Mouse (Mus musculus) forebrain, embryonic 16.5 days (tissue): ENCODE measurements around the gene Ndufaf3. TPM values are rescaled to one million over a fixed set of nuclear protein-coding genes. Genes with fewer than 3 reads are reported as not detected.

Experiments
- ATAC-seq: fragments of 200-750 bp; cut with Nextera tagmentation; 2 replicates; pipeline ENCODE4 v1.8.0; 2017; ENCODE audit warnings: mild to moderate bottlenecking, moderate library complexity
- H3K27ac ChIP-seq: fragments of 300-500 bp; sonication (generic); 2 replicates; pipeline ENCODE4 v1.5.1; 2014; ENCODE audit warnings: low read length, control low read depth
- H3K27me3 ChIP-seq: fragments of 300-500 bp; sonication (generic); replicated peaks from 2 replicates; pipeline ENCODE4 v1.6.1; 2014; ENCODE audit warnings: low read length; ENCODE audit not compliant: control insufficient read depth, insufficient read depth
- H3K36me3 ChIP-seq: fragments of 300-500 bp; sonication (generic); 2 replicates; pipeline ENCODE4 v1.6.1; 2014; ENCODE audit not compliant: control insufficient read depth, insufficient read depth
- H3K4me1 ChIP-seq: fragments of 300-500 bp; sonication (generic); replicated peaks from 2 replicates; pipeline ENCODE4 v1.6.1; 2014; ENCODE audit warnings: low read length; ENCODE audit not compliant: control insufficient read depth, insufficient read depth
- H3K4me2 ChIP-seq: fragments of 300-500 bp; sonication (generic); 2 replicates; pipeline ENCODE4 v1.6.1; 2014; ENCODE audit warnings: mild to moderate bottlenecking, low read length, control low read depth
- H3K4me3 ChIP-seq: fragments of 300-500 bp; sonication (generic); replicated peaks from 2 replicates; pipeline ENCODE4 v1.5.1; 2014; ENCODE audit warnings: mild to moderate bottlenecking, low read length, control low read depth
- H3K9ac ChIP-seq: fragments of 300-500 bp; sonication (generic); replicated peaks from 2 replicates; pipeline ENCODE4 v1.6.1; 2014; ENCODE audit warnings: low read depth, low read length, control low read depth
- H3K9me3 ChIP-seq: fragments of 300-500 bp; sonication (generic); 2 replicates; pipeline ENCODE4 v1.6.1; 2016; ENCODE audit warnings: low read length; ENCODE audit not compliant: control insufficient read depth
- WGBS: fragments of 180-500 bp; shearing (Covaris S2); extraction: QIAGEN DNeasy Blood & Tissue Kit; methylation state at CpG from one replicate; pipeline ENCODE4 v1.1.7; 2014; 5-methylcytosine and 5-hydroxymethylcytosine counted together
- polyA plus RNA-seq: library from polyadenylated mRNA; unstranded; fragments of >200 nt; fragmentation: Nextera tagmentation; extraction: Ambion mirVana; gene quantifications from 2 replicates; pipeline ENCODE4 v1.2.1, GENCODE M21; 2015

Gene Ndufaf3
- polyA plus RNA-seq, 1 experiment from 2014 or later, result 77.4 TPM

- peaks cover 28% of the 10 kb centered on the region for H3K4me1 ChIP-seq
- H3K4me3 ChIP-seq, result no peak overlapping the region
- no peak overlapping the region for H3K27ac ChIP-seq
- no peak overlapping the region for H3K9ac ChIP-seq
- no peaks in the 10 kb centered on the region for H3K27me3 ChIP-seq
- WGBS, result 71% methylated on average over 4 of the region's 4 CpGs
- no peaks in the 10 kb centered on the region for H3K9me3 ChIP-seq
- no peak for ATAC-seq
- no peaks in the 10 kb centered on the region for H3K36me3 ChIP-seq
- H3K4me2 ChIP-seq, result no peak overlapping the region
These were observed 24.2 kb upstream of the Ndufaf3 start for GRCm38 (mm10) chr9:108591462-108591861.

DNA sequence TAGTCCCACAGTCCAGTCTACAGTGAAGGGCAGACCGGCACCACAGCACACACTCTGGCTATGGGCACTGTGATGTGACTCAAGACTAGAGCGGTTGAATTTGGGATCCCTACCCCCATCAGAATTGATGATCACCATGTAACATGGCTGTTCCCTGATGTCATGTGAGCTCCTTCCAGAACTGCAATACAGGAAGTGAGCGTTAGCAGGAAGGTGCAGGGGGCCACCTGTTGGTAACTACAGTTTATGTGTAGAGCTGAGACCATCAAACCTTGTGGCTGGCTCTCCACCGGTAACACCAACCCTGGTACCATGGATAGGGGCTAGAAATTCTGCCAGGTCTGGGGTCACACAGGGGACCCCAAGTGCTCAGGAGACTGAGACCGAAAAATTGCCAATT is 22.0 kb upstream of the Ndufaf3 start:
- Histone ChIP-seq H3K27me3 (no peaks in the 10 kb centered on the region), H3K4me2 (no peak overlapping the region), H3K9ac (no peak overlapping the region), H3K36me3 (no peaks in the 10 kb centered on the region), H3K4me3 (no peak overlapping the region), H3K9me3 (no peaks in the 10 kb centered on the region), H3K27ac (peak overlapping the region; percentile 94), H3K4me1 (peaks cover 26% of the 10 kb centered on the region)
- WGBS, result 72% methylated on average over 5 of the region's 5 CpGs
- no peak for ATAC-seq

GRCm38 (mm10) chr9:108587571-108588180 is 20.4 kb upstream of the Ndufaf3 start:
- peak; percentile 98 for ATAC-seq
- H3K27ac ChIP-seq, result peak overlapping the region; percentile 94

GRCm38 (mm10) chr9:108579344-108579690 is 12.1 kb upstream of the Ndufaf3 start:
- Histone ChIP-seq H3K27ac (peak overlapping the region; percentile 85), H3K4me3 (peak overlapping the region; percentile 91; the same call in 1 of the 2 replicates), H3K27me3 (no peaks in the 10 kb centered on the region), H3K4me2 (peak overlapping the region; percentile 61), H3K4me1 (peaks cover 37% of the 10 kb centered on the region), H3K36me3 (peaks cover 8% of the 10 kb centered on the region), H3K9ac (peak overlapping the region; percentile 92), H3K9me3 (no peaks in the 10 kb centered on the region)
- 66% methylated on average over 5 of the region's 5 CpGs for WGBS
- no peak for ATAC-seq

More at GRCm38 (mm10) chr9:108587571-108588180, 20.4 kb upstream of the Ndufaf3 start:
- Histone ChIP-seq H3K9me3 (no peaks in the 10 kb centered on the region), H3K27me3 (no peaks in the 10 kb centered on the region), H3K36me3 (no peaks in the 10 kb centered on the region), H3K9ac (peak overlapping the region; percentile 51), H3K4me2 (peak overlapping the region; percentile 55), H3K4me1 (peaks cover 26% of the 10 kb centered on the region), H3K4me3 (peak overlapping the region; percentile 19)
- under 1% methylated on average over 14 of the region's 14 CpGs for WGBS

DNA sequence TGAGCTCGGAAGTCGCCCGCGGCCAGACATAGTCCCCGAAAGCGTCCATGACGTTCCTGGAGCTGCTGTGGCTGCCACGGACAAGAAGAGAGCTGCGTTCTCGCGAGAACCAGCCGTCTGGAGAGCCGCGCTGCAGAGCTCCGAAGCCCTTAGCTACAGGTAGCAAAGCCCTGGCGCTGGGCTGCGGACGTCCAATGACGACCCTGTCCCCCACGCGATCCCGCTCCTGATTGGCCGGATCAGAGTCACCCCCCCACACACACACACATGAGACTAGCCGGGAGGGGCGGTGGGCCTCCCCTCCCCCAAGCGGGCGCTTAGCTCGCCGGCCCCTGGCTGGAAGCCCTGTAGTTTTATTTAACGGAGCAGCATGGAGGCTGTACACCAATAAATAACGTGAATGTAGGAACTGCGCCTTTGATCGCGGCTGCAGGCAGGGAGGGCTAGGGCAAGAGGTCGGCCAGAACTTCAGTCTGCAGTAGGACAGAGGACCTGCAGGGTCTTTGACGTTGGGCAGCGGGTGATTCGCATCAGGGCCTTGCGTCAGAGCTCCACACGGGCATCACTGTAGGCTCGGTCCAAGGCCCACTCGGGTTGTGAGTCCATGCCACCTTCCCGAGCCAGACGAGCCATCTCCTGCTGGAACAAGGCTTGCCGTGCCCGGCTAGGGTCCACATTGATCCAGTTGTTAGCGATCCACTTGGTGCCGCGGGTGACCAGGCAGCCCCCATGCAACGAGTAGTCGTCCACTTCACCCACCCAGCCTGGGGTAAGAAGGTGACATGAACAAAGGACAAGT is 11.5 kb upstream of the Ndufaf3 start, which contains the start of gene Wdr6:
Wdr6 (minus strand) TSS at position 195 of the 799 bp plus-strand sequence.
- H3K4me1 ChIP-seq, result peaks cover 40% of the 10 kb centered on the region
- ATAC-seq, result peak; percentile 98
- H3K9me3 ChIP-seq, result no peaks in the 10 kb centered on the region
- peak within 1 kb of the TSS; percentile 92 for H3K9ac ChIP-seq
- peak within 1 kb of the TSS; percentile 92 for H3K27ac ChIP-seq
- WGBS, result 3% methylated on average over 51 of the region's 51 CpGs
- H3K4me3 ChIP-seq, result peak within 1 kb of the TSS; percentile 91
- H3K27me3 ChIP-seq, result no peaks in the 10 kb centered on the region
- peak within 1 kb of the TSS; percentile 61 for H3K4me2 ChIP-seq
- peaks cover 11% of the 10 kb centered on the region for H3K36me3 ChIP-seq

GRCm38 (mm10) chr9:108577934-108578544 is 10.8 kb upstream of the Ndufaf3 start:
- Histone ChIP-seq H3K4me1 (peaks cover 40% of the 10 kb centered on the region), H3K36me3 (peaks cover 14% of the 10 kb centered on the region), H3K9me3 (no peaks in the 10 kb centered on the region), H3K27me3 (no peaks in the 10 kb centered on the region), H3K4me3 (peak overlapping the region; percentile 91), H3K27ac (peak overlapping the region; percentile 92), H3K9ac (peak overlapping the region; percentile 92), H3K4me2 (peak overlapping the region; percentile 61)
- peak; percentile 14; the same call in 1 of the 2 replicates for ATAC-seq
- under 1% methylated on average over 24 of the region's 24 CpGs for WGBS

DNA sequence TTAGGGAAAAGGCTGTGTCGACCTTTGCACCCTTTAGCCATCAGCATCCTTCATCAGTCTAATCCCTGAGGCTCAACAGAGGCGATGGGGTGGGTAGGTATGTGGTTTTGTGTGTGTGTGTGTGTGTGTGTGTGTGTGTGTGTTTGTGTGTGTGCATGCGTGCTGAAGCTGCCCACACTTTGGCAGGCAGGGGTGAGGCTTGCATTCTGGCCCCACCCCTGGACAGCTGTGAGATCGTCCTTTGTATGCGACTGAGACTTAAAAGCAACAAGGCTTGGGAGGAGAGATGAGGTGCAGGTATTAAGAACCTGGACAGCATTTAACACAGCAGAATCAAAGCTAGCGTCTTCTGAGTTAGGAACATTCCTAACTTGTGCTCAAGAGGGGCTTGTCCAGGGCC is 9.8 kb upstream of the Ndufaf3 start:
- Histone ChIP-seq H3K27ac (no peak overlapping the region), H3K36me3 (peaks cover 24% of the 10 kb centered on the region), H3K4me3 (peak overlapping the region; percentile 91), H3K4me2 (peak overlapping the region; percentile 61), H3K9me3 (no peaks in the 10 kb centered on the region), H3K9ac (peak overlapping the region; percentile 15; the same call in 1 of the 2 replicates), H3K27me3 (no peaks in the 10 kb centered on the region), H3K4me1 (peaks cover 40% of the 10 kb centered on the region)
- ATAC-seq, result no peak
- 41% methylated on average over 6 of the region's 6 CpGs for WGBS

- WGBS, result 90% methylated on average over 37 of the region's 37 CpGs
- Histone ChIP-seq H3K9me3 (no peaks in the 10 kb centered on the region), H3K27me3 (no peaks in the 10 kb centered on the region), H3K4me1 (peaks cover 44% of the 10 kb centered on the region), H3K36me3 (peaks cover 33% of the 10 kb centered on the region), H3K9ac (no peak overlapping the region; the same call in 1 of the 2 replicates), H3K4me2 (no peak overlapping the region), H3K4me3 (no peak overlapping the region), H3K27ac (no peak overlapping the region)
- ATAC-seq, result no peak
These were observed 8.4 kb upstream of the Ndufaf3 start for GRCm38 (mm10) chr9:108575321-108576297.
